Mouse (Mus musculus) embryonic stem cell, embryonic (primary cell): ENCODE measurements at regions not wholly inside any gene's neighbourhood (a gene's known extent, or its start where the extent isn't known, plus 50 kb on each side); places are given as distances from the start of the nearest gene placed in this dataset.

Experiments used
- CTCF ChIA-PET, 4 experiments: fragments of 300-600 bp in 2 of 4; fragments of 350-600 bp in 2 of 4; sonication (Branson Sonifier 250); formaldehyde crosslinking; loops; one replicate each; lab custom pipeline; 2022; ENCODE audit warnings: inconsistent platforms in 2 of 4; lab: Charles Lee
- POLR2A ChIA-PET, 4 experiments: fragments of 300-600 bp in 2 of 4; fragments of 350-600 bp in 2 of 4; sonication (Branson Sonifier 250); formaldehyde crosslinking; loops; one replicate each; lab custom pipeline; 2022; ENCODE audit warnings: antibody characterized with exemption in 4 of 4, inconsistent platforms in 1 of 4; lab: Charles Lee

DNA sequence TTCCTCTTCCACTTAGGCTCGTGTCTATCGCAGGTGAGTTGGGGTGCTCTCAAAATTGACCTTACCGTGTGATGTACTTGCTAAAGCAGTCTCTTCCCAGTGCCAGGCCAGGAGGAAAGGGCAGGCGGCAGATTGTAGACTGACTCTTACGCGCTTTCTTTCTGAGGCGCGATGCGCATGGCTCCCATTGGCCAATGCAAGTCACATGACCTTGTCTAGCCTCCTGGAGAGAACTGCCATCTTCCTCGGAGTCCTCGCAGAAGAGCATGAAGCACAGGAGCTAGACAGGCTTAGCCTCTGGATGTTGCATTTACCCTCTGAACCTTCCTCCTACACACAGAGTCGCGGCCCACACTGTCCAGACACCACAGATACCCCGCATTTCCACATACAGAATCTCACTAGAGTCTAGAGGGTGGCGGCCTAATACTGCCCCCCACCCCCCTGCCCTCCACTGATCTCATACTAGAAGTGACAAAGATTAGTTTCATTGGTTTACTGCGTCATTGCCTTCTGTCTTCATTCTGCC is 132.9 kb upstream of the Mphosph6 start:
- CTCF ChIA-PET: no interaction called here

DNA sequence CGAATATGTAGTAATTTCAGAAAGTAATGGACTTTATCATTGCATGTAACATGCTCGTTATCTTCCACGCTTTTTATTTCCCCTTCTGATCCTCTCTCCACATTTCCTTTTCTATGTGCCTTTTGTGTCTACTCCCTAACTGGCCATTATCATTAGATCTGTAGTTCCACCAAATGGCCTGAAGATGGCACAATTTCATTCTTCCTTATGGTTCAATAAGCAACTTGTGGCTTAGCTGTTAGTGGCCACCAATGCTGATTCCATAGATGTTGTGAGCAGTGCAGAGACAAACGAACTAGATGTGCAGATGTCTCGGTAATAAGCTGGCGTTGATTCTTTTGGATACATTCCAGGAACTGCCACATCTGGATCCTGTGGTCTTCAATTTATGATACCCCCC is 128.9 kb upstream of the Mphosph6 start:
- CTCF ChIA-PET: interaction anchor here (0.5 to 2.2 kb wide), 20 partner anchors 16 to 1481 kb away, joined by 3 to 9 read pairs (median 3); no protein-coding TSS in a partner anchor
- POLR2A ChIA-PET: interaction anchor here in 1 of 4 experiments (0.5 kb wide), 1 partner anchor 917 kb away, joined by 3 read pairs; no protein-coding TSS in a partner anchor

More for the DNA sequence above, 132.9 kb upstream of the Mphosph6 start:
- POLR2A ChIA-PET: interaction anchor here in 1 of 4 experiments (1.0 kb wide), 1 partner anchor 133 kb away, joined by 4 read pairs; the partner anchor contains the start of gene Mphosph6

DNA sequence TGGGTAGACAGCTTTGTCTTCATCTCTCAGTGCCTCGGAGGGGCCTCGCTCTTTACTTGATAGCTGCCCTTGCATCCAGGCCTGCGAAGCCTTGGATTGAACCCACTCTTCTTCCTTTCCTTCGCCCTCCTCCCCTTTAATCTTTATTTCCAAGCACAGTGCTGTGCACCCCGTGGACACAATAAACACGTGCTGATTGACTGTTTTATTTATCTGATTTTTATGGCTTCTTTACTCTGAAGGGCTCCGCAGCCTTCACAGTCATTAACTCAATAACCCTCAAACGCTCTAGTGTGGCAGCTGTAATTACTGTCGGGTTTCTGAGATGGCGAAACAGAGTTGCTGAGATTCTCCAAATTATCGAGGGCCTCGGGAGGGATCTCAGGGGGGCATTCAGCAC is 127.9 kb upstream of the Mphosph6 start:
- POLR2A ChIA-PET: no interaction called here
- CTCF ChIA-PET: interaction anchor here in 2 of 4 experiments (0.5 to 0.6 kb wide), 2 partner anchors 182 to 750 kb away, joined by 3 read pairs; no protein-coding TSS in a partner anchor

DNA sequence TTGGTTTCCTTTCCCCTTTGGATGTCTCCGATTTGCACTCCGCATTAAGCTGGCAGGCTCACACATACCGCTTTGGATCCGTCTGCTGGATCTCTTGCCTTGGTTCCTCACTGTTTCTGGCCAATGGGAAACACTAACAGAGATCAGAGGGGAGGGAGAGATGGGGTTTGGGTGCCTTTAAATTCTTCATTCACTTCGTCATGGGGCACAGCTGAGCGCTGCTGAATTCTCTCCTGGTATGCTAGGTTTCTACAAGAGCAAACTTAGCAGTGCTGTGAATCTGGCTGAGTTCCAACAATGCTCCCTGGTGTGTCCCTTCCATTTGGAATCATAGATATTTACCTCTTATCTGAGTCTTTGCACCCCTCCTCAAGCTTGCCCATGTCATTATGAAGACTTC is 121.6 kb upstream of the Mphosph6 start:
- CTCF ChIA-PET: no interaction called here
- POLR2A ChIA-PET: no interaction called here

GRCm38 (mm10) chr8:117903052-117903451 is 101.3 kb upstream of the Mphosph6 start:
- ChIA-PET CTCF (interaction anchor here in 1 of 4 experiments (0.6 kb wide), 1 partner anchor 795 kb away, joined by 12 read pairs; no protein-coding TSS in a partner anchor), POLR2A (interaction anchor here in 1 of 4 experiments (1.3 kb wide), 1 partner anchor 33 kb away, joined by 3 read pairs; no protein-coding TSS in a partner anchor)

DNA sequence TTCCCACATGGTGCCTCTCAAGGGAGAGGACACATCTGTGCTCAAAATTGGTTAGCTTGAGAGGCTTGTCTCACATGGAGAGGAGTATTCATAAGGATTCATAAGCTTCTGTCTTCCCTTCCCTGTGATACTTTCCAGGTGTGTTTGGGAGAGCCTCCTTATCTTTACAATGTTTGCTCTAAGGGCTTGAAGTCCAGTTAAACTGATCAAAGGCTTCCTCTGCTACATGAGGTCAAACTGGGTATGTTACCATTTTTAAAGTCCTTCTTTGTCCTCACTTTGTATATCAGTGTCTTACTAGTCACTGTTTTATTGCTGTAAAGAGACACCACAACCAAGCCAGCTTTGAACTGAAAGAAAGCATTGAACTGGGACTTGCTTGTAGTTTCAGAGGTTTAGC is 98.1 kb upstream of the Mphosph6 start:
- ChIA-PET POLR2A (no interaction called here), CTCF (no interaction called here)

DNA sequence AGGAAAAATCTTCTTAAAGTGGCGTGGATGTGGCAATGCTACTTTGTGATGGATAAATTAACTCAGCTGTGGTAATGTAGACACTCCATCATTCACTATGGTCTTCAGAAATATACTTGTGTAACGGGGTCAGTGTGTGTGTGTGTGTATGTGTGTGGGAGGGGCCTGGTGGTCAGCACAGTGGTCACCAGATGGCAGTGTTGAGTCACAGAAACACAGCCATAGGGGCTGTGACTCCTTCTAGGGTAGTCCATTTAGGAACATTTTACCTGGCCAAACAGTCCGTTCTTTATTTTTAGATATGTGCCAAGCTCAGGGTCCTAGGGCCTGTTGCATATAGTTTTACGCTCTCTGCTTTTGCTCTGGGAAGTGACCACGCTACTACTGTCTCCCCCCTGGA is 96.3 kb upstream of the Mphosph6 start:
- POLR2A ChIA-PET: interaction anchor here in 1 of 4 experiments (0.7 kb wide), 1 partner anchor 367 kb away, joined by 3 read pairs; no protein-coding TSS in a partner anchor
- CTCF ChIA-PET: no interaction called here

GRCm38 (mm10) chr8:117894861-117895260 is 93.1 kb upstream of the Mphosph6 start:
- POLR2A ChIA-PET: interaction anchor here in 2 of 4 experiments (0.7 to 1.5 kb wide), 2 partner anchors 93 kb away, joined by 3 to 4 read pairs; partner anchors contain the start of gene Mphosph6 (in 2 of the 2)

GRCm38 (mm10) chr8:117890211-117890610 is 88.5 kb upstream of the Mphosph6 start:
- CTCF ChIA-PET: no interaction called here
- POLR2A ChIA-PET: interaction anchor here in 1 of 4 experiments (0.6 kb wide), 1 partner anchor 10 kb away, joined by 3 read pairs; no protein-coding TSS in a partner anchor

More at GRCm38 (mm10) chr8:117894861-117895260, 93.1 kb upstream of the Mphosph6 start:
- CTCF ChIA-PET: interaction anchor here in 1 of 4 experiments (0.8 to 1.1 kb wide), 2 partner anchors 35 to 36 kb away, joined by 3 read pairs; no protein-coding TSS in a partner anchor

DNA sequence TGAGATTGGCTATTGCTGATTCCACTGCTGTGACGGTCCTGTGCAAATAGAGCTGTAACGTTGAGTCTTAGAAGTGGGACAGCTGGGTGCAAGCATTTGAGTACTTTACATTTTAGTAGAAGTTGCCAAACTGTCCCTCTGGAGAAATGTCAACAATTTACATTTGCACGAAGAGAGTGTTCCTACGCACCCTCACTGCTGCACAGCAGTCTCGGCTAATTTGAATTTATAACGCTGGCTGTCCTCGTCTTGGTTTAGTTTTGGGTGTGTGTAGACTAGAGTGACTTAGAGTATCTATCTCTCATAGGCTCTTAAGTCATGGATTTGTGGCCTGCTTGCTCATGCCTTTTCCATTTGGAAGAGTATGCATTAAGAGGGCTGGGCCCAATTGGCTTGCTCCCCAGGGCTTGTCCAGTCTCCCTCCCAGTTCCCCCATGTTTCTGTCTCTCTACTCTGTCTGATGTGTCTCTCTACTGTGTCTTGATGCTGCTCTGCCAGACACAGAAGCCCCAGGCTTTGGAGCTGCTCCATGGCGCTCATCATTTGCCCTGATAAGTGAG is 79.8 kb upstream of the Mphosph6 start:
- ChIA-PET CTCF (interaction anchor here in 1 of 4 experiments (0.5 kb wide), 1 partner anchor 1524 kb away, joined by 5 read pairs; no protein-coding TSS in a partner anchor), POLR2A (interaction anchor here in 1 of 4 experiments (0.6 to 0.8 kb wide), 2 partner anchors 28 to 780 kb away, joined by 3 to 5 read pairs; no protein-coding TSS in a partner anchor)

- ChIA-PET CTCF (interaction anchor here in 2 of 4 experiments (0.6 to 0.9 kb wide), 4 partner anchors 11 to 266 kb away, joined by 3 to 5 read pairs (median 3); no protein-coding TSS in a partner anchor), POLR2A (interaction anchor here in 2 of 4 experiments (0.6 to 1.0 kb wide), 7 partner anchors 10 to 1106 kb away, joined by 3 to 11 read pairs (median 5); no protein-coding TSS in a partner anchor)
Measured at GRCm38 (mm10) chr8:117880279-117880975, 78.7 kb upstream of the Mphosph6 start.

DNA sequence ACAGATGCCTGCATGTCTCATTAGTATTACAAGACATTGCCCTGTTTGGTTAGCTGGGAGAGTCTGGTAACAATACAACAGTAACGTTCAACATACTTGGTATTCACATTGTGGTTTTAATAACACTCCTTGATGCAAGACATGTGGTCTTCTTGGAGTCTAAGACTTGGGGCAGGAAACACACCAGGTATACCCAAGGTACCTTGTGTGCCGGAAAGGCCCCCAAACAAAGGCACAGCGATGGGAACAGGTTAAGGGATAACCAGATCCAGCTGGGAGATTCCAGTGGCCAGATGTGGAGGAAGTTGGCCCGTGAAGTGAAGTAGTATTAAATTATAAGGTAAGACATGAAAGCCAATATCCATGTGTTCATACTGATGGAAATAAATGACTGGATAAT is 71.9 kb upstream of the Mphosph6 start:
- ChIA-PET POLR2A (interaction anchor here in 1 of 4 experiments (0.7 kb wide), 1 partner anchor 58 kb away, joined by 6 read pairs; no protein-coding TSS in a partner anchor), CTCF (interaction anchor here in 1 of 4 experiments (0.7 kb wide), 1 partner anchor 1918 kb away, joined by 5 read pairs; no protein-coding TSS in a partner anchor)

GRCm38 (mm10) chr8:117867138-117867537 is 65.4 kb upstream of the Mphosph6 start:
- POLR2A ChIA-PET: no interaction called here

DNA sequence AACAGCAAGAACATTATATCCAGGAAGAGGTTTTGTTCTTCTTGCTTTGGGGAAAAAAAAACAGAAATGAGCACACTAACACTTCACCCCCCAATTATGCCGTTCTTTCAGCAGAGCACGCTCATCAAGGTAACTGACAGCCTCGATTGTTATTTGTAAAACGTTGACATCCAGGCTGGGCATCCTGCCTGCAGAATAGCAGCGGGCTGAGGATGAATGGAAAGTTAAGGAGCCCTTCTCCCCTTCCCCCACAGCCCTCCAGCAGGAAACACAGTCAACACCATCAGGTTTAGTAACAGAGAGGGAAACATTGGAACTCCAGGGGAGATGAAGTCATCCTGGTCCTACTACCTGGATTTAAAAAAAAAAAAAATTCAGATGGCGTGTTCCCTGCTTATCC is 63.3 kb upstream of the Mphosph6 start:
- CTCF ChIA-PET: interaction anchor here in 3 of 4 experiments (1.2 to 3.3 kb wide), 4 partner anchors 93 to 96 kb away, joined by 3 to 20 read pairs (median 10); no protein-coding TSS in a partner anchor
- POLR2A ChIA-PET: no interaction called here

More at GRCm38 (mm10) chr8:117867138-117867537, 65.4 kb upstream of the Mphosph6 start:
- CTCF ChIA-PET: interaction anchor here in 2 of 4 experiments (0.9 to 1.8 kb wide), 2 partner anchors 95 kb away, joined by 3 to 8 read pairs; no protein-coding TSS in a partner anchor

GRCm38 (mm10) chr8:117863837-117864236 is 62.1 kb upstream of the Mphosph6 start:
- ChIA-PET POLR2A (interaction anchor here in 1 of 4 experiments (0.9 kb wide), 2 partner anchors 24 to 62 kb away, joined by 5 to 8 read pairs; partner anchors contain the start of gene Mphosph6), CTCF (interaction anchor here in 3 of 4 experiments (0.6 to 3.3 kb wide), 5 partner anchors 91 to 237 kb away, joined by 3 to 20 read pairs (median 6); no protein-coding TSS in a partner anchor)

DNA sequence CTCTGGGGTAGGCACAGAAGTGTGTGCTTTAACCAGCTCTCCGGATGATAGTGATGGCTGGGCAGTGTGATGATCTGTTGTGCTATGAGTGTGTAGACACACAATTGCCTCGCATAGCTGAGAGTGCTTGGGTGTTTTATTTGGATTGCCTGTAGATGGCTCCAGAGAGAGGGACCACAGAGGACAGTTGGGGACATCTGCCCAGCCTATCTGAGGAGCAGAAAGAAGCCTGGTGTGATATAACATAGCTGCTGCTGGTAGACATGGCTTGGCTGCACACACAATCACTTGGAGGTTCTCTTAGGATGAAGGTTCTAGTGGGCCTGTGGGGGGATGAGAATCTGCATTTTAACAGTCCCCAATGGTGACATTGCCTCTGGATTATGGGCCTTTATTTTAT is 60.6 kb upstream of the Mphosph6 start:
- ChIA-PET POLR2A (interaction anchor here in 2 of 4 experiments (1.3 to 1.5 kb wide), 3 partner anchors 60 to 90 kb away, joined by 3 to 6 read pairs (median 3); partner anchors contain the start of gene Mphosph6 (in 2 of the 2)), CTCF (interaction anchor here in 3 of 4 experiments (0.5 to 3.3 kb wide), 8 partner anchors 88 to 1141 kb away, joined by 3 to 20 read pairs (median 3); no protein-coding TSS in a partner anchor)

- CTCF ChIA-PET: interaction anchor here in 3 of 4 experiments (0.6 to 1.4 kb wide), 5 partner anchors 35 to 88 kb away, joined by 3 to 6 read pairs (median 4); no protein-coding TSS in a partner anchor
Measured at GRCm38 (mm10) chr8:117859734-117860133, 58.0 kb upstream of the Mphosph6 start.

More at GRCm38 (mm10) chr8:117859734-117860133, 58.0 kb upstream of the Mphosph6 start:
- POLR2A ChIA-PET: interaction anchor here in 3 of 4 experiments (0.7 to 1.1 kb wide), 4 partner anchors 12 to 74 kb away, joined by 3 to 5 read pairs (median 3); partner anchors contain the start of gene Mphosph6 (in 1 of the 3)
